Mouse (Mus musculus) 3T3-L1 (cell line): ENCODE results near the gene Kctd17.

ENCODE experiments used
- DNase-seq: peaks from one replicate; pipeline ENCODE4 v3.0.0-alpha.2; 2015; ENCODE audit warnings: low read depth, low spot score

Gene Kctd17

DNA sequence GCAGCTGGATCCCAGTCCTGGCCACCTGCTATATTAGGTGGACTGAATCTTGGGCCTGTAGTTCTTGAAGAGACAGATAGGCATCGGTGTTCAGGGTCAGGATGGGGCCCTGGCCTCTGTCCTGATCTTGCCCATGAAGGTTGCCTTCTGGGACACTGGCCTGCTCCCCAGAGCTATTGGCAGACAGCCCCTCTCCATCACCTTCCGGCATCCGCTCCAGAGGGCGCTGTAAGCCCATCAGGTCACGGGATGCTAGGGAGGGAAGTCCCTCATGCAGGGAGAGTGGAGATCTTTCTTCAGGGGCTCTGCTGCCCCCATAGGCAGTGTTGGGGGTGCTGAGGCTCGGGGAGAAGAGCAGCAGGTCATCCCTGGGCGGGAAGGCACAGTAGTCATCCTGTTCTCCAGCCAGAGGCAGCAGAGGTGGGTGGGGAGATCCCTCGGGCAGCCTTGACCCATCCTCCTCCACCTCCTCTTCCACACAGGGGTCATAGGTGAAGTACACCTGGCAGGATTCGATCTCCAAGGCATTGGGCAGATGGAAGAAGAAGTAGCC lies 53.2 kb downstream of the Kctd17 start:
- DNase-seq: no peak

DNA sequence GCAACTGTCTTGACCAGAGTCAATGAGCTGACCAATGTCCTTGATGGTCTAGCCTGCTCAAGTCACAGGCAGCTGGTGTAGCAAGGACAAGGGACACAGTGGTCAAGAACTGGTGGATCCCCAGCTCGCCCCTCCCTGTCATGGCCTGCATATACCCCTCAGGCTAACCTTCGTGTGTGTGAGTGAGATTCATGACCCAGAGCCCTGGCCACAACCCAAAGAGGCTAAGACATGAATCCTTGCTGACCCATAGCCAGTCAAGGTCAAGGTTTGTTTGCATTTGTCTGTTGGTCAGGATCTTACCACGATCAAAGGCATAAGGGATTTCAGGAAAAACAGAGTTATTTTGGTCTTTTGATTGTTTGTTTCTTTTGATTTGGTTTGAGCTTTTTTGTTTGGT lies 54.2 kb downstream of the Kctd17 start:
- peak; percentile 42 for DNase-seq

DNA sequence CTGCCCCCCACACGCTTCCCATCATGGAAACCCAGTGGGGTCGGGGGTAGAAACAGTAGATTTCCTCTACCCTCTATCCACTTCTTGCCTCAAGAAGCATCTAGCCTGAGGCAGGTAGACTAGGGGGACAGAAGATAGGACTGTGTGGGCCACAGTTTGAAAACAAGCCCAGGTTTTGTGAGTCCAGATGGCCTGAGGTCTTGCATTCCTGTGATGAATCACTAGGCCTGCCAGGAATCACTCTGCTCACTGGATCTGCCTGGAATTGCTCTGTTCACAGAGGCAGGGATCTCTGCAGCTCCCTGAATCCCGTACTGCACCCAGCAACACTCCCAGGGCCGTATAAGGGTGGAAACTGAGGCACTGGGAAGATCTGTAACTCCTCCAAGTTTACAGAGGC lies 54.9 kb downstream of the Kctd17 start:
- DNase-seq: peak; percentile 89

DNA sequence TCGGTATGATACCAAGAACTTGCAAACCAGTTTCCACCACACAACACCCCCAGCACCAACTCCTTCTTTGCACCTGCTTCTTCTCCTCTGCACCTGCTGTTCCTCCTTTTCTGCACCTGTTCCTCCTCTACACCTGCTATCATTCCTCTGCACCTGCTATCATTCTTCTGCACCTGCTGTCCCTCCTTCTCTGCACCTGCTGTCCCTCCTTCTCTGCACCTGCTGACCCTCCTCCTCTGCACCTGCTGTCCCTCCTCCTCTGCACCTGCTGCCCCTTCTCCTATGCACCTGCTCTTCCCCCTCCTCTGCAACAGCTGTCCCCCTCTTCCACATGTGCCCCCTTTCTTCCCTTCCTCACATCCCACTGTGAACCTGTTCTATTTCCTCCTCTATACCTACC lies 58.2 kb downstream of the Kctd17 start:
- DNase-seq: no peak

DNA sequence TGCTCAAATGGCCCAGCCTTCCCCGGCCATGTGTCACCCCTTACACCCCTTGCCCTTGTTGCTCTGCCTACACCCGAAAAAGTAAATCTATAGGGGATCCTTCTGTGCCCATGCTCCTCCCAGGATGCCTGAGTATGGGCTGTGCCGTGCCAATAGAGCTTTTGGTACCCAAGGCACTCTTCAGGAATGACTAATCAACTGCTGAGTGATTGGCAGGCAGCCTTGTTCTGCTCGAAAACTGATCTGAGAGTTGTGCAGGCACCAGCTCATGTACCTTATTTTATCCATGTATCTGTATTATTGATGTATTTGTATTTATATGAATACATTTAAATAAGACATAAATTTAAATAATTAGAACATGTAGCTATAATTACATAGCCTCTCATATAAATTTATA lies 58.7 kb downstream of the Kctd17 start:
- no peak for DNase-seq
